Mouse (Mus musculus): ENCODE measurements around the gene Il18rap.
"Not testable (repeated sequence)": the region's sequence is repeated elsewhere in the genome, so short reads cannot be mapped to it uniquely, and the experiment has no call there.

Gene Il18rap

DNA sequence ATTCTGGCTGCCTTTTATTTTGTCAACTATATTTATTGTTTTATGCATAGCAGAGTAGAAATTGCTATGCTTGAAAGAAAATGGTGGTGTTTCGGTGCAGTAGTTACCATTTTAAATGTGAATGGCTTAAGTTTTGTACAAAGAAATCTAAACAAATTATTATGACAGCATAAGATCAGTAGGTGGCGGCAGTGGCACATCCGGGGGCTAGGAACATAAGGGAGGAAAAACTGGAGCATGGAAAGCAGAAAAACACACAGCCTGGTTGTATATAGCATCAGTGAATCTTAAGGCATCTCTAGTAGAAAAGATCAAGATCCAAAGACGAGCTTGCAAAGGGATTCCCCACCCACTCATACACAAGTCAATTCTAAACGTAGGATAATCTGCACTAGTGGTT is 22.4 kb downstream of the Il18rap start:
- in situ Hi-C loops (cut with MboI; ENCODE audit: unreplicated experiment in 2 of 2): loop anchor here (5.0 to 25.0 kb wide), 6 partner anchors 425 to 1525 kb away; no protein-coding TSS in a partner anchor

DNA sequence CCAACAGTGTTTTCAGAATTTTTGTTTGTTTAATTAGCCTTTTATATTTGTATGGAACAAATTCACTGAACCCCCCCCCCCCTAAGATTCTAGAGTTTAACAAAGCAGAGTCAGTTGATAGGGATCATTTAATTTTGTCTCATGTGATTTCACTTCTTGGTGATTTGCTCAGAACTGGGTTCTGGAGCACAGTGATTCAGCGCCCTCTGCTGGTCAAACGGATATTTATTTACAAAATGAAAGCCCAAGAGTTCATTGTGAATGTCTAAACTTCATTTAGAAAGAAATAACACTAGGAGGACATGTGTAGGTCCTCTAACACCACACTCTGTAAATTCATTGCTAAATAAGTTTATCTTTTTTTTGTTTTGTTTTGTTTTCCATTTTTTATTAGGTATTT is 29.5 kb downstream of the Il18rap start:
- in situ Hi-C loops (cut with MboI; ENCODE audit: unreplicated experiment in 2 of 2): loop anchor here (5.0 to 25.0 kb wide), 7 partner anchors 162 to 1532 kb away; no protein-coding TSS in a partner anchor

DNA sequence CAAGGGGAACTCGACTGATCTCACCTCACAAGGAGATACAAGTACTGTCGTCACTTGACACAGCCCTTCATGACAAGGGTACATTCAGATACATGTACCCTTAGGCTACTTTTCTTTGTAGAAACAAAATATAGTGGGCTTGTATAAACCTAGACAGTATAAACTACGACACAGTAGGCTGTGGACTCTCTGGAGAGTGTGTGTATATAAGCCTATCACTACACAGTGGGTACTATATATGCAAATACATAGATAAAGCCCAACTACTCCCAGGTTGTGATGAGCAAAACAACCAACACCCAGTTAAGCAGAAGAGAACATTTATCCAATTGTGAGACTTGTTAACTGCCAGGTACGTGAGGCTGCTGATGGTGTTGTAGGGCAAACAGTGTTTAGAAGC is 31.5 kb downstream of the Il18rap start:
- in situ Hi-C loops (cut with MboI; ENCODE audit: unreplicated experiment in 2 of 2): loop anchor here (10.0 to 25.0 kb wide), 4 partner anchors 859 to 1534 kb away; no protein-coding TSS in a partner anchor

DNA sequence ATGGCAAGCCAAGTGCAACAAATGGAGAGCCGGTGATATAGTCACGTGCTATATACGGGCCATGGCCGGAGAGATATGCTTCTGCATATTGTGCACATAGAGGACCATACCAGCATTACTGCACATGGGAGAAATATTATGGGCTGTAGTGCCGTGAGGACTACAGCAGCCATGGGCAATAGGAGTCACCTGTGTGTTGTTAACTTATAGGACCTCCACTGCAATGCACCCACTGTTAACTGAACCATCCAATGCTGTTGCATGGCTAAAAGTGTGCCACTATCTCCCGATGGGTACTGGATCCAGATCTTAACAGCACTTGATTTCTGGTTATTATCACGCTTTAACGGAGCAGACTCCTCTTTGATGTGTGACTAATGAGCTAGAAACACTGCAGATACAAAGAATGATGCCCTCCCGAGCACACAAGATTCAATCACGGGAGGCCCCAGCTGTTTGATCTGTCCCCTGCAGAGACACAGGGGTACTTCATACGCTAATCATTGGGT is 32.0 kb downstream of the Il18rap start:
- in situ Hi-C loops (cut with MboI; ENCODE audit: unreplicated experiment in 2 of 2): loop anchor here (10.0 to 25.0 kb wide), 4 partner anchors 860 to 1535 kb away; no protein-coding TSS in a partner anchor

DNA sequence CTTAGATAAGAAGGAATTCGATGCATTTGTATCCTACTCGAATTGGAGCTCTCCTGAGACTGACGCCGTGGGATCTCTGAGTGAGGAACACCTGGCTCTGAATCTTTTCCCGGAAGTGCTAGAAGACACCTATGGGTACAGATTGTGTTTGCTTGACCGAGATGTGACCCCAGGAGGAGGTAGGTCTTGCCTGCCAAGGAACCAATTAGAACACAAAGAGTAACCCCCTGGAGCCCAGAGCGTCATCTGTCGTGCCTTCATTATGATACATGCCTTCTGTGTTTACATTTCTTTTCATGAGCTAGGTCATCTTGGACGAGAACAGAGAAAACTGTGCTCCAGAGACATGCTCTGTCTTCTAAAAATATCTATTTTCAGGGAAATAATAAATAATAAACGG is 32.6 kb downstream of the Il18rap start:
- in situ Hi-C loops (cut with MboI; ENCODE audit: unreplicated experiment in 2 of 2): loop anchor here (10.0 to 25.0 kb wide), 4 partner anchors 860 to 1535 kb away; no protein-coding TSS in a partner anchor

DNA sequence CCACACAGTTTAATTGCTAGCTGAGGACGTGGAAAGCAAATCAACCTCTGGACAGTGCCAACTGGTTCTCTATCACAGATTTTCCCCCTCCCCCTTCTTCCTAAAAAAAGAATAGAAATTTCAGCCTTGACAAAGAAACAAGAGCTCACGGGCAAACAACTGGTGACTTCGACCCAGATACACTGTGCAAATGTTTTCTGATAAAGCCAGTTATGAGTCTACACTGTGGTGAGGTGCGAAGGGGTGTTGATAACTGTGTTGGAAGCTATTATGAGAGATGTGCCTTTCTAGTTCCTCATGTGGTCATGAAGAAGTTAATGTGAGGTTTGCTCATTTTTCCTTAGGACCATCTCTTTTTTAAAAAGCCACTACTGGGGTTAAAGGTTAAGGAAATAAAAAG is 54.2 kb downstream of the Il18rap start:
- in situ Hi-C loops (cut with MboI; ENCODE audit: unreplicated experiment in 2 of 2): no loop called here

DNA sequence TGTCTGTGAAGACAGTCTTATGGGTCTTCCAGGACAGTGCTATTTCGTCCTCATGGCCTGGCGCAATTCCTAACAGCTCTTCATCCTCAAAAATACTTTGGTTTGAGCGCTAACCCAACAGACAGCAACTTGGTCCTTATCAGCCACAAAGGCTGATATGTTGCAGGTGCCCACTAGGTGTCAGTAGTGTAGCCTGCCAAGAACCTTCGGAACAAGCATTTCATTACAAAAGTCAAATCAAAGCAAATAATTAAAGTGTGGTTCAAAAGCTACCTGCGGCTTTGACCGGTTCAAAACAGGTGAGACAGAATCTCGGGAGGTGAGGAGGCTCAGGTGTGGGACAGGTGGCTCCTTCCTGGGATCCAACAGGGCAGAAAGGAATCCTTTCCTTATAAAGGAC is 64.6 kb downstream of the Il18rap start, which contains the start of gene Slc9a4:
Gene Slc9a4, plus strand, starts transcription at position 298 of the 400 bp plus-strand sequence.
- in situ Hi-C loops (cut with MboI; ENCODE audit: unreplicated experiment in 2 of 2): loop anchor here (5.0 to 10.0 kb wide), 3 partner anchors 185 to 265 kb away; no protein-coding TSS in a partner anchor

DNA sequence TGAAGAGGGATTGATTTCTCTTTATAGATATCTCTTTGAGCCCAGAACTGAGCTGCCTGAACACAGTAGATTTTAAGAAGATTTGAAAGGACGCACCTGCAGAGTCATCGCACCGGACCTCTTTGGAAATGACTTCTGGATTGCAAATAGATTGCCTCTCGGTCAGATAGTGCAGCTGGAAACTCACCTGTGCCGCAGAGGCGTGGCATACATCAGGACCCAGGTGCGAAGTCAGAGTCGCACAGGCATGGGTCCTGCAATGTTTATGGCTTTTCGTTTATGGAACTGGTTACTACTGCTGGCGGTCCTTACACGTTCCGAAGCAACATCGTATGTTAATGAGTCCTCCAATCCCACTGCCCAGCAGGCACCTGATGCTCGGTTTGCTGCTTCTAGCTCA is 65.1 kb downstream of the Il18rap start:
- in situ Hi-C loops (cut with MboI; ENCODE audit: unreplicated experiment in 2 of 2): loop anchor here (5.0 to 10.0 kb wide), 3 partner anchors 185 to 265 kb away; no protein-coding TSS in a partner anchor

DNA sequence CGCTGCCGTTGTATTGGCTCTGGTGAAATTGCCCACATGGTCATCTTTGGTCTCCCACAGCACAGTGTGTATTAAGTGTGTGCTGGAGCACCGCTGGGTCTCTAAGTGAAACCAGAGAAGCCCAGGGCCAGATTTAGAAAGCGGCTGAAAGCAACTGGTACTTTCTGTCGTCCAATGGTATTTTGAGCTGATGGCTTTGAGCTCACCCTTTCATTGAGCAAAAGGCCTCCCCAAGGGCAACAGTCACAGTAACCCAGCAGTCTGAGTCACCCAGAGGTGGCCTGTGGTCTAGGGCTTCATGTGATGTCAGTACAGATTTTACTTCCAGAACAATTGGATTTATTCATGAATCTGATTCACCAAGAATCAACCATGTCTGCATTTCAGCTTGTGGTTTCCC is 71.6 kb downstream of the Il18rap start:
- in situ Hi-C loops (cut with MboI; ENCODE audit: unreplicated experiment in 2 of 2): loop anchor here in 1 of 2 experiments (10.0 kb wide), 2 partner anchors 178 to 258 kb away; no protein-coding TSS in a partner anchor

DNA sequence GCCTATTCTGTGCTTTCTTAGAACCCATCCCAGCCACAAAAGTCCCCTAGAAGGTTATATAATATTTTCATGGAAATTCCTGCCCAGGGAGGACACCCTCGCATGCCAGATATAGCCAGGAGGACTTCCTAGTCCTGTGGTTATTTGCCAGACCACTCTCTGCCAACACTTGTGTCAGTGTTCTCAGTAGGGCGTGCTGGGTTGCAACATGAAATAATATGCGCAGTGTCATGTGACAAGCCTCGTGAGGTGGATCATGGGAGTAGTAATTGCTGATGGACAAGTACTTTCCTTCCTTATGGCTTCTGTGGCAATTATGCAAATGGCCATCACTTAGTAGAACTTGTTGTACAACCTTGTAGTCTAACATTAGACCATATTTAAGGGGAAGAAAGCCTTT is 75.8 kb downstream of the Il18rap start:
- in situ Hi-C loops (cut with MboI; ENCODE audit: unreplicated experiment in 2 of 2): no loop called here

DNA sequence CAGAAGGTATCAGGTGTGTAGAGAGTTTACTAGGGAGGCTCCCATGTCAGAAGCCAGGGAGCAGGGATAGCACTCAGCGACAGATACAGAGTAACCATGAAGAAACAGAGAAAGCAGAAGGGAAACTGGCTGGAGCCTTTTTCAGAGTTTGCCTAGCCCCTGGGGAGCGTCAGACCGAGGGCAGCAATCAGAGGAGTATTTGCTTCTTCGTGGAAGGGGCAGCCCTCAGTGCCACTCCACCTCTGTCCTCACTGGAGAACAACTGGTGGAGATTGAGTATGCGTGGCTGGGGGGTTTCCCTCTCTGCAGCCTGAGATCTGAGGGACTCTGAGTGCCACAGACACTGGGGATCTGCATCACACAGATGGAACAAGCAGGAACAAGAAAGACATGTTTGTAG is 82.7 kb downstream of the Il18rap start:
- in situ Hi-C loops (cut with MboI; ENCODE audit: unreplicated experiment in 2 of 2): no loop called here

DNA sequence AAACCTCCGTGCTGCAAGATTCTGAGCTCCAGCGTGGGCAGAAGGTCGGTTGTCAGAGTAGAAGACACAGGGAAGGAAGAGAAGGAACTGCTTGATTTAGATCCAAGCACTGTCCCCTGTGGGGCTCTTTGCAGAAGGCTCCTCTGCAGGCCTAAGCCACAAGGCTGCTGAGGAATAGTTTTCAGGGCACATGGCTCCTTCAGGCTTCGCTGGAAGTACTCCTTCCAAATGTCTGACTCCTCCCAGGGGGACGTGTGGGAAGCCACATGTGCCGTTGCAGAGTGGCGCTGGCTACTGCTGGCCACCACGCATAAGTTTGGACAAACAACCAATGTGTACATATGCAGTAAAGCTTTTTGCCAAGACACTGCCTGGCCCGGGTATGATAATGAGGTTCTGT is 84.5 kb downstream of the Il18rap start:
- in situ Hi-C loops (cut with MboI; ENCODE audit: unreplicated experiment in 2 of 2): not testable (repeated sequence)

DNA sequence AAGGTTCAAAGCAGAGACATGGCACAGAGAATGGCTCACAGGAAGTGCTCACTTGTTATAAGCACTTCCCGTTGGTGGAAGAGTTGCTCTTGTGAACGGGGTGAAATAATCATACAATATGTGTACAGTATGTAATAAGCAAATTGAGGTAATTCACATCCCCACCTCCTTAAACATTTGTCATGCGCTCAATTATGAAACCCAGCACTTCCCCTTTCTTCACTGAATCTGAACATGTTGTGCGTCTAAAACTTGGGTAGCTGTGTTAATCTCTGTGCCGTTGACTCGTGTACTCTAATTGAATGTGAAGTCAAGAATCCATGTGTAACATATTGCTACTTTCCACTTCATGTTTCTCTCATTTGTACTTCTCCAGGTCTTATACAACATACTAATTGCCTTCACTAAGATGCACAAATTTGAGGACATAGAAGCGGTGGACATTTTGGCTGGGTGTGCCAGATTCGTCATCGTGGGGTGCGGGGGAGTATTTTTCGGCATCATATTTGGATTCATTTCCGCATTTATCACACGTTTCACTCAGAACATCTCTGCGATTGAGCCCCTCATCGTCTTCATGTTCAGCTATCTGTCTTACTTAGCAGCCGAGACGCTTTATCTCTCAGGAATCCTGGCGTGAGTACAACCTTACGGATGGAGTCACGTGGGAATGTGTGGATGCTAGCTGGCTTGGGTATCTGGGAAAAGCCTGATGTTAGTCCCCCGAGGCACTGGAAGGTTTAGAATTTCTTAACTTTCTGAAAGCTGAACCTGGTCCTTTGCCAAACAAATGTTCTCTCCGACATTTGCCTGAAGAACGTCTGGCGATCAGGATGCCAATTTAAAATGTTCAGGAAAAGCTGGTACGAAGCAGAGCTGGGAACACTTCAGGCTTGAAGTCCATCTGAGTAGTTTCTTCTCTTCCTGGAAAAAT is 85.5 kb downstream of the Il18rap start:
- in situ Hi-C loops (cut with MboI; ENCODE audit: unreplicated experiment in 2 of 2): no loop called here
